ENCODE assay signal across 8 mouse cellular contexts in the genomic region with DNA sequence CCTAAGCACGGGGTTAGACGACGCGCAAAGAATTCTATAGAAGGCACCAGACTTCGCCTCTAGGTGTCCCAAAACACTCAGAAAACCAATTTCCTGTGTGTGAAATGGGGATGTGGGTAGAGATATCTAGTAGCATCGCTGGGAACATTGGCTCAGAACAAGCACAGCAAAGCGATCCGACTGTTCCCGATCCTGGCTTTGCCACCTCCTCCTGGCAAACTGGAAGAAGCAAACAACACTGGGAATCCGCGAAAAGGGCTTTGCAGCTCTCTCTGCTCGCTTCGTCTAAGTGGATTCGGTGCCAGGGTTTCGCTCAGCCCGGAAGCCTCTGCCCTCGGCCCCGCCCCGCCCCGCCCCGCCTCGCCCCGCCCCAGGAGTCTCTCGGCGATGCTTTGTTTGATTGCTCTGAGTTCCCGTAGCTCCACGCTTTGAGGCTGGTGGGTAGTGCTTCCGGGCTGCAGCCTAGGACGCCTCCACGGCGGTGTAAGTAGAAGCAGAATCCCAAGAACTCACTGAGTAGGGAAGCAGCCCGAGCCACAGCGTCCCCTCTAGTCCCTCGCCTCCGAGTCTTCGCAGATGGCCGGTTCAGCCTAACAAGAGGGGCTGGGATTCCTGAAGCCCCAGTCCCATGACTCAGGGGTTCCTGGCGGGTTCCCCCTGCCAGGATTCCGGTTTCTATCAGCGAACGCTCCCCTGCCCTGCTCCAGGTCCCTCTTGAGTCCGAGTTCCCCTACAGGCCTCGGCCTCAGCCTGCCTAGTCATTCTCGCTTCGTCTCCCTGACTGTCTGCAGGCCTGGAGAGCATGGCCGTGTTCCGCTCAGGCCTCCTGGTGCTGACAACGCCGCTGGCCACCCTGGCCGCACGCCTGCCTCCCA. TPM values are rescaled to one million over a fixed set of nuclear protein-coding genes. Genes with fewer than 3 reads are reported as not detected.
DNase-seq lines count a peak whose midpoint lies in the region; ATAC-seq lines count a peak whose summit lies in the region.

A gene (plus strand): TSS at position 358 of the 875 bp plus-strand sequence.

- H3K4me3 ChIP-seq in brown adipose tissue, adult 24 weeks (ENCODE audit: insufficient read depth, low read depth, low read length): peak within 1 kb of the TSS; percentile 86
- H3K4me3 ChIP-seq in heart, embryonic 14.5 days (ENCODE audit: control insufficient read depth in 1 of 2, insufficient read depth in 1 of 2, low read depth in 1 of 2, low read length in 2 of 2): peak within 1 kb of the TSS; percentile 68 to 84
- peak within 1 kb of the TSS; percentile 79 for H3K4me3 ChIP-seq in liver, embryonic 13.5 days (replicated peaks)
- H3K4me3 ChIP-seq in stomach, embryonic 16.5 days (replicated peaks; ENCODE audit: low read length): peak within 1 kb of the TSS; percentile 87

- H3K9me3 ChIP-seq in heart, embryonic 14.5 days (ENCODE audit: control insufficient read depth, low read length): no peaks in the 10 kb centered on the region
- no peaks in the 10 kb centered on the region for H3K9me3 ChIP-seq in liver, embryonic 13.5 days (replicated peaks)
- H3K9me3 ChIP-seq in stomach, embryonic 16.5 days (replicated peaks; ENCODE audit: control insufficient read depth, low read length): no peaks in the 10 kb centered on the region

- peaks cover 38% of the 10 kb centered on the region for H3K27me3 ChIP-seq in heart, embryonic 14.5 days (ENCODE audit: control insufficient read depth, insufficient read depth, low read length)
- H3K27me3 ChIP-seq in liver, embryonic 13.5 days: peaks cover 45% of the 10 kb centered on the region
- peaks cover 31% of the 10 kb centered on the region for H3K27me3 ChIP-seq in stomach, embryonic 16.5 days (ENCODE audit: control insufficient read depth, insufficient read depth, low read length)

- peak; percentile 70 for DNase-seq in fibroblast of lung, adult 2 months (ENCODE audit: low read depth)
- DNase-seq in kidney, postnatal 14 days: peak; percentile 92
- peak; percentile 73 for DNase-seq in liver, embryonic 13.5 days
- peak; percentile 95 for DNase-seq in neural tube, embryonic 10.5 days (ENCODE audit: extremely low spot score, low spot score)

- no peaks in the 10 kb centered on the region for H3K4me1 ChIP-seq in brown adipose tissue, adult 24 weeks (ENCODE audit: control insufficient read depth, insufficient read depth, insufficient read length, low read length)
- H3K4me1 ChIP-seq in heart, embryonic 14.5 days (ENCODE audit: control insufficient read depth in 2 of 2, insufficient read depth in 2 of 2, low read length in 2 of 2): peaks cover 15 to 24% of the 10 kb centered on the region in 2 experiments
- H3K4me1 ChIP-seq in liver, embryonic 13.5 days (replicated peaks): peaks cover 70% of the 10 kb centered on the region
- peaks cover 33% of the 10 kb centered on the region for H3K4me1 ChIP-seq in stomach, embryonic 16.5 days (ENCODE audit: control insufficient read depth, insufficient read depth, low read length)

- H3K36me3 ChIP-seq in heart, embryonic 14.5 days (ENCODE audit: control insufficient read depth, insufficient read depth, low read length): peaks cover 16% of the 10 kb centered on the region
- peaks cover 17% of the 10 kb centered on the region for H3K36me3 ChIP-seq in liver, embryonic 13.5 days
- H3K36me3 ChIP-seq in stomach, embryonic 16.5 days (ENCODE audit: control insufficient read depth, insufficient read depth, low read length): no peaks in the 10 kb centered on the region

- H3K9ac ChIP-seq in heart, embryonic 14.5 days (ENCODE audit: low read length): peak within 1 kb of the TSS; percentile 88
- peak within 1 kb of the TSS; percentile 90 for H3K9ac ChIP-seq in liver, embryonic 13.5 days
- peak within 1 kb of the TSS; percentile 94 for H3K9ac ChIP-seq in stomach, embryonic 16.5 days (ENCODE audit: low read length)

- H3K4me2 ChIP-seq in heart, embryonic 14.5 days (ENCODE audit: low read length): peak within 1 kb of the TSS; percentile 92
- peak within 1 kb of the TSS; percentile 86 for H3K4me2 ChIP-seq in liver, embryonic 13.5 days
- peak within 1 kb of the TSS; percentile 98 for H3K4me2 ChIP-seq in stomach, embryonic 16.5 days (ENCODE audit: low read depth, low read length)

- peak; percentile 84 for ATAC-seq in CD4-positive, CD25-positive, alpha-beta regulatory T cell, adult 4 months
- peak; percentile 83 for ATAC-seq in heart, embryonic 14.5 days (ENCODE audit: insufficient number of reproducible peaks, insufficient read depth, low FRiP score, low read depth)
- ATAC-seq in liver, embryonic 13.5 days (ENCODE audit: low read depth): peak; percentile 85
- ATAC-seq in stomach, embryonic 16.5 days (ENCODE audit: insufficient read depth, low FRiP score): peak; percentile 92

- H3K27ac ChIP-seq in brown adipose tissue, adult 24 weeks (replicated peaks; ENCODE audit: low read depth, low read length): peak within 1 kb of the TSS; percentile 79
- peak within 1 kb of the TSS; percentile 90 for H3K27ac ChIP-seq in heart, embryonic 14.5 days (replicated peaks in 1 of 2; ENCODE audit: control insufficient read depth in 1 of 2, insufficient read depth in 1 of 2, low read depth in 2 of 2, low read length in 2 of 2)
- peak within 1 kb of the TSS; percentile 94 for H3K27ac ChIP-seq in liver, embryonic 13.5 days
- peak within 1 kb of the TSS; percentile 94 for H3K27ac ChIP-seq in stomach, embryonic 16.5 days (ENCODE audit: low read length)

- under 1% methylated on average over 51 of the region's 51 CpGs for WGBS in heart, embryonic 14.5 days
- WGBS in liver, embryonic 13.5 days (ENCODE audit: insufficient replicate concordance): under 1% methylated on average over 51 of the region's 51 CpGs
- WGBS in stomach, embryonic 16.5 days: under 1% methylated on average over 51 of the region's 51 CpGs

RNA-seq across cellular contexts. Expression of the gene that starts here (rescaled TPM):
- 10 to 100 TPM; 17.4 to 27.7 TPM for polyA plus RNA-seq in CD4-positive, CD25-positive, alpha-beta regulatory T cell, adult 4 months (2017; shearing (Covaris generic))
- polyA plus RNA-seq in brown adipose tissue, adult 24 weeks (2012; ENCODE audit: insufficient read depth, insufficient read length, missing spikeins): 98.3 and 102 TPM in 2 replicates
- polyA plus RNA-seq in heart, embryonic 14.5 days (2014; fragmentation: Nextera tagmentation; extraction: Ambion mirVana): 27.4 and 31.4 TPM in 2 replicates
- 23.0 and 23.2 TPM in 2 replicates for polyA plus RNA-seq in liver, embryonic 13.5 days (2015; fragmentation: Nextera tagmentation; extraction: Ambion mirVana)
- polyA plus RNA-seq in stomach, embryonic 16.5 days (2015; fragmentation: Nextera tagmentation; extraction: Ambion mirVana): 38.9 and 41.8 TPM in 2 replicates

Comparison
In these comparisons a context has a peak if more than half of its experiments do, and no peak if none do; other contexts are left out.
1. Peak in every context shown above with its lines: DNase-seq, ATAC-seq, H3K4me3 ChIP-seq and H3K27ac ChIP-seq.